Mouse (Mus musculus): ENCODE data around the gene Acacb. TPM values are rescaled to one million over a fixed set of nuclear protein-coding genes. Genes with fewer than 3 reads are reported as not detected.

Acacb gene
- total and polyA plus RNA-seq, 3 experiments, result 3.9 to 16.3 (median 13.4) TPM

GRCm38 (mm10) chr5:114139175-114139574 is 7.2 kb upstream of the Acacb start:
- DNase-seq (ENCODE audit: extremely low read depth), result no peak
- H3K4me1 ChIP-seq (ENCODE audit: control insufficient read depth in 1 of 2, insufficient read depth in 2 of 2), result peaks cover 0 to 42% of the 10 kb centered on the region in 2 experiments; a peak in 2 of 4 replicates
- H3K27me3 ChIP-seq (replicated peaks), result no peaks in the 10 kb centered on the region
- H3K9me3 ChIP-seq (replicated peaks; ENCODE audit: low read length), result no peaks in the 10 kb centered on the region
- H3K4me3 ChIP-seq (replicated peaks in 1 of 3; ENCODE audit: low read depth in 2 of 3, low read length in 2 of 3, poor library complexity in 1 of 3), result no peak overlapping the region
- dilution Hi-C loops (cut with MboI; ENCODE audit: extremely low pct_ligation_motif_present, extremely low pct_unique_long_range_greater_than_20kb, low sequenced_read_pairs) (no loop called here), in situ Hi-C loops (cut with MboI; ENCODE audit: low pct_ligation_motif_present, low pct_unique_long_range_greater_than_20kb, low sequenced_read_pairs) (no loop called here)
- peaks cover 47 to 66% of the 10 kb centered on the region in 2 experiments for H3K36me3 ChIP-seq (replicated peaks in 1 of 2; ENCODE audit: control insufficient read depth in 1 of 2, insufficient read depth in 1 of 2, low read length in 1 of 2)
- H3K79me2 ChIP-seq (replicated peaks; ENCODE audit: control insufficient read depth, extremely low read depth, insufficient read depth, poor library complexity, severe bottlenecking), result no peaks in the 10 kb centered on the region
- no peak overlapping the region for H3K27ac ChIP-seq (ENCODE audit: insufficient read depth, low read depth)
- no peak overlapping the region for H3K4me2 ChIP-seq (ENCODE audit: insufficient read depth, low read depth, poor library complexity, severe bottlenecking)
- no peak overlapping the region for H3K9ac ChIP-seq (ENCODE audit: insufficient read depth, low read depth)
- TF ChIP-seq E2F4 (IDR thresholded peaks at IDR 0.05; ENCODE audit: insufficient replicate concordance, low read depth, low read length) (no peak), RAD21 (IDR thresholded peaks at IDR 0.05; ENCODE audit: low read depth, low read length) (no peak), JUND (conservative IDR thresholded peaks at IDR 0.05; ENCODE audit: low read depth, low read length) (no peak), MAZ (IDR thresholded peaks at IDR 0.05; ENCODE audit: low read depth, low read length) (no peak), USF1 (IDR thresholded peaks at IDR 0.05; ENCODE audit: low read depth, low read length) (no peak), ZC3H11A (IDR thresholded peaks at IDR 0.05; ENCODE audit: low read depth, low read length) (no peak), USF2 (conservative IDR thresholded peaks at IDR 0.05; ENCODE audit: low read depth, low read length) (no peak), NELFE (IDR thresholded peaks at IDR 0.05; ENCODE audit: low read depth, low read length) (no peak), CTCF (conservative IDR thresholded peaks at IDR 0.05 in 1 of 2, IDR thresholded peaks at IDR 0.05 in 1 of 2; ENCODE audit: low read depth in 2 of 2, low read length in 2 of 2) (no peak), UBTF (IDR thresholded peaks at IDR 0.05; ENCODE audit: low read depth, low read length) (no peak), ZNF384 (IDR thresholded peaks at IDR 0.05; ENCODE audit: low read depth, low read length) (no peak), MEF2A (IDR thresholded peaks at IDR 0.05; ENCODE audit: borderline replicate concordance, low read depth, low read length) (no peak), JUN (IDR thresholded peaks at IDR 0.05; ENCODE audit: insufficient read depth, low read depth, low read length) (no peak), HCFC1 (IDR thresholded peaks at IDR 0.05; ENCODE audit: low read depth, low read length) (no peak), POLR2A (IDR thresholded peaks at IDR 0.05; ENCODE audit: low read depth, low read length) (no peak), CHD1 (IDR thresholded peaks at IDR 0.05; ENCODE audit: low read depth, low read length) (no peak)

DNA sequence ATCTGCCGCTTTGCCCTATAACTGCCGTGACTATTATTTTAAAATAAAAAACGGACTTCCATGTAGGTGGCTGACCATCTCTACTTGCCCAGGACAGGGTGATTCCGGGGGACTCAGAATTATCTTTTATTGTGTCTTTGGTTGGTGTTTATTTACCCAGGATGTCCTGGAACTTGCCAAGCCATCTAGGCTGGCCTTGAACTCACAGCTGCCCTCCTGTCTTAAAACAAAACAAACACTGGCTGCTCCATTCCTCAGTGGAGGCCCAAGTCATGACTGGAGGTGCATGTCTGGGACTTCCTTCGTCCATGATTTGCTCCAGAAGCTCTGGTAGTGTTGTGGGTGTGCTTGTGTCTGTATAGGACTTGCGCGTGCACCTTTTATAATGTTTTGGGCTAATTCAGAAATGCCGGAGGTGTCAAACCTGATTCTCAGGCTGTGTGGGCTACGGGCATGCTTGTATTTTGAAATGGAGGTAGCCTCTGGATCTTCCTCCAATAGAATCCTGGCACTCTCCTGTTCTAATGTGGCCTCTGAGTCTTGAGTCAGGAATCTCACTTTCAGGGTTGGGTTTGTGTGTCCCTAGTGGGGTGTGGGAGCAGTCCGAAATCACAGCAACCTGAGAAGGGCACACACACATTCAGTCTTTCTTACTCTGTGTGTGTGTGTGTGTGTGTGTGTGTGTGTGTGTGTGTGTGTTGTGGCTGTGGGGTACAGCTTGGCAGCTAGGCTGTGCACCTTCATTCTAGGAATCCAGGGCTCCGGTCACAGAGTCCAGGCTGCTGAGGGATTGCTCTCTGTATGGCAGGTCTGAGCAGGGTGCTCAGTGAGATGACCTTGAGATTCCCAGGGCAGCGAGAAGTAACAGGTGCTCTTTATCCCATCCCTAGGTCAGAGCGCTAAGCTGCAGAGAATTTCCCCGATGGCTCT is 973 bp downstream of the Acacb start:
- dilution Hi-C loops (cut with MboI; ENCODE audit: extremely low pct_ligation_motif_present, extremely low pct_unique_long_range_greater_than_20kb, low sequenced_read_pairs), result no loop called here
- H3K27me3 ChIP-seq (replicated peaks), result no peaks in the 10 kb centered on the region
- H3K27ac ChIP-seq (ENCODE audit: insufficient read depth, low read depth), result no peak overlapping the region
- H3K4me3 ChIP-seq (replicated peaks in 1 of 3; ENCODE audit: low read depth in 2 of 3, low read length in 2 of 3, poor library complexity in 1 of 3), result no peak overlapping the region
- no peak overlapping the region for H3K9ac ChIP-seq (ENCODE audit: insufficient read depth, low read depth)
- H3K36me3 ChIP-seq (replicated peaks in 1 of 2; ENCODE audit: control insufficient read depth in 1 of 2, insufficient read depth in 1 of 2, low read length in 1 of 2), result no peaks in the 10 kb centered on the region
- in situ Hi-C loops (cut with MboI; ENCODE audit: low pct_ligation_motif_present, low pct_unique_long_range_greater_than_20kb, low sequenced_read_pairs), result no loop called here
- H3K9me3 ChIP-seq (replicated peaks; ENCODE audit: low read length), result peaks cover 2% of the 10 kb centered on the region
- no peaks in the 10 kb centered on the region for H3K79me2 ChIP-seq (replicated peaks; ENCODE audit: control insufficient read depth, extremely low read depth, insufficient read depth, poor library complexity, severe bottlenecking)
- no peak for DNase-seq (ENCODE audit: extremely low read depth)
- peaks cover 0 to 12% of the 10 kb centered on the region in 2 experiments; a peak in 2 of 4 replicates for H3K4me1 ChIP-seq (ENCODE audit: control insufficient read depth in 1 of 2, insufficient read depth in 2 of 2)
- no peak overlapping the region for H3K4me2 ChIP-seq (ENCODE audit: insufficient read depth, low read depth, poor library complexity, severe bottlenecking)
- TF ChIP-seq MYC (IDR thresholded peaks at IDR 0.05; ENCODE audit: low read depth, low read length) (no peak), MEF2A (IDR thresholded peaks at IDR 0.05; ENCODE audit: borderline replicate concordance, low read depth, low read length) (no peak), BHLHE40 (IDR thresholded peaks at IDR 0.05; ENCODE audit: low read depth, low read length) (no peak), GABPA (IDR thresholded peaks at IDR 0.05; ENCODE audit: insufficient replicate concordance, low read depth, low read length) (no peak), MAFK (IDR thresholded peaks at IDR 0.05; ENCODE audit: insufficient replicate concordance, low read length) (no peak), USF1 (IDR thresholded peaks at IDR 0.05; ENCODE audit: low read depth, low read length) (no peak), E2F4 (IDR thresholded peaks at IDR 0.05; ENCODE audit: insufficient replicate concordance, low read depth, low read length) (no peak), POLR2AphosphoS2 (IDR thresholded peaks at IDR 0.05; ENCODE audit: low read depth, low read length) (no peak), JUND (conservative IDR thresholded peaks at IDR 0.05; ENCODE audit: low read depth, low read length) (no peak), ZC3H11A (IDR thresholded peaks at IDR 0.05; ENCODE audit: low read depth, low read length) (no peak), RAD21 (IDR thresholded peaks at IDR 0.05; ENCODE audit: low read depth, low read length) (no peak), ELF1 (IDR thresholded peaks at IDR 0.05; ENCODE audit: low read depth, low read length) (no peak), MAZ (IDR thresholded peaks at IDR 0.05; ENCODE audit: low read depth, low read length) (no peak), HCFC1 (IDR thresholded peaks at IDR 0.05; ENCODE audit: low read depth, low read length) (no peak), ETS1 (conservative IDR thresholded peaks at IDR 0.05; ENCODE audit: low read depth, low read length) (no peak), CTCF (conservative IDR thresholded peaks at IDR 0.05 in 1 of 2, IDR thresholded peaks at IDR 0.05 in 1 of 2; ENCODE audit: low read depth in 2 of 2, low read length in 2 of 2) (no peak), RCOR1 (conservative IDR thresholded peaks at IDR 0.05; ENCODE audit: low read depth, low read length) (no peak)
